Mouse (Mus musculus) embryonic facial prominence, embryonic 12.5 days (tissue): ENCODE measurements around the gene Fhdc1. TPM values are rescaled to one million over a fixed set of nuclear protein-coding genes. Genes with fewer than 3 reads are reported as not detected.

Experiments
- ATAC-seq: fragments of 200-750 bp; cut with Nextera tagmentation; 2 replicates; pipeline ENCODE4 v1.8.0; 2017; ENCODE audit not compliant: insufficient number of reproducible peaks, insufficient read depth, low FRiP score, low TSS enrichment
- H3K27ac ChIP-seq: fragments of 300-500 bp; sonication (generic); 2 replicates; pipeline ENCODE4 v1.5.1; 2016; ENCODE audit warnings: mild to moderate bottlenecking
- H3K27me3 ChIP-seq: fragments of 300-500 bp; sonication (generic); 2 replicates; pipeline ENCODE4 v1.6.1; 2016; ENCODE audit warnings: mild to moderate bottlenecking, moderate library complexity
- H3K36me3 ChIP-seq: fragments of 300-500 bp; sonication (generic); 2 replicates; pipeline ENCODE4 v1.6.1; 2016; ENCODE audit warnings: mild to moderate bottlenecking
- H3K4me1 ChIP-seq: fragments of 300-500 bp; sonication (generic); 2 replicates; pipeline ENCODE4 v1.6.1; 2016
- H3K4me2 ChIP-seq: fragments of 300-500 bp; sonication (generic); replicated peaks from 2 replicates; pipeline ENCODE4 v1.6.1; 2016; ENCODE audit warnings: mild to moderate bottlenecking, moderate library complexity
- H3K4me3 ChIP-seq: fragments of 300-500 bp; sonication (generic); 2 replicates; pipeline ENCODE4 v1.5.1; 2016; ENCODE audit warnings: mild to moderate bottlenecking
- H3K9ac ChIP-seq: fragments of 300-500 bp; sonication (generic); 2 replicates; pipeline ENCODE4 v1.6.1; 2016; ENCODE audit warnings: mild to moderate bottlenecking, moderate library complexity
- H3K9me3 ChIP-seq: fragments of 300-500 bp; sonication (generic); 2 replicates; pipeline ENCODE4 v1.6.1; 2016; ENCODE audit warnings: mild to moderate bottlenecking, moderate library complexity
- WGBS: fragments of 180-500 bp; shearing (Covaris S2); methylation state at CpG from one replicate; pipeline ENCODE4 v1.1.7; 2016; 5-methylcytosine and 5-hydroxymethylcytosine counted together
- polyA plus RNA-seq: library from polyadenylated mRNA; unstranded; fragments of >200 nt; fragmentation: Nextera tagmentation; extraction: Ambion mirVana; gene quantifications from 2 replicates; pipeline ENCODE4 v1.2.1, GENCODE M21; 2016

Gene Fhdc1
- 5.9 and 6.6 TPM in 2 replicates for polyA plus RNA-seq

DNA sequence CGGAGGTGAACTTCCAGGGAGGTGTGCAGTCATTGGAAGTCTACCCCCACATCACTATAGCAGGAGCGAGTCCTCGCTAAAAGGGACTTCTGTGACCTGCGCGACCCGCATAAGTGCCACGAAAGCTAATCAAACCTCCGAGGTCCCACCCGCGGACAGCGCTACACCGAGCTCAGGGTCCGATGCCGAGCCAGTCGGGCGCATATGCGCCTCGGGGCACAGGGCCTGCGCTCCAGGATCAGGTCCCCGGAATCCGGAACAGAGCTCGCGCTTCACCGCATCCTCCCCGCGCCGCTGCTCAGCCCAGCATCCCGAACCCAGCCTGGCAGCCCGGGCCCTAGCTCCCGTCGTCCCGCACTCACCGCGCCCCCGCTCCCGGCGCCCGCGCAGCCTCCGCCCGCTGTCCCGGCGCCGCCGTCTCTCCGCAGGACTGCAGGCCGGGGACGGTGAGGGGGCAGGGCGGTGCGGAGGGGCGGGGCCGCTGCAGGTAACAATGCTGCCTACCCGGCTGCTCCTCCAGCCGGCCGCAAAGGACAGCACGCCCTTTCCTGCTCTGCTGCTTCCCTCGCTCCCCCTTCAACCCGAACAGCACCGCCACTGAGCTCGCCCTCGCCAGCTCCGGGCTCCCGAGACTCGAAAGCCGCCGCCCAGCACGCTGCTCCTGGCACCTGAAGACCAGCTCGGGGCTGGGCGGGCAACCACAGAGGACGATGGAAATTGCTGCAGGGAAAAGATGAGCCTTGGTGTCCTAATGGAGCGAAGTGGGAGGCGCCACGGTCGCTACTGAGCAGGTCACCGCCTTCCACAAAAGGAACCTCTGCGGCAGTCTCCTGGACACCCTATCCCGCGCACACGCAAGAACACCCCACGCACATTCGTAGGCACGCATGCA lies at the start of gene Fhdc1:
Fhdc1 (minus strand) TSS at position 424 of the 892 bp plus-strand sequence.
- no peaks in the 10 kb centered on the region for H3K36me3 ChIP-seq
- peak within 1 kb of the TSS; percentile 59 for H3K4me3 ChIP-seq
- peak within 1 kb of the TSS; percentile 68 for H3K9ac ChIP-seq
- H3K9me3 ChIP-seq: no peaks in the 10 kb centered on the region
- peak; percentile 85 for ATAC-seq
- H3K4me1 ChIP-seq: peaks cover 19% of the 10 kb centered on the region
- H3K27ac ChIP-seq: peak within 1 kb of the TSS; percentile 60
- H3K4me2 ChIP-seq: peak within 1 kb of the TSS; percentile 97
- WGBS: under 1% methylated on average over 82 of the region's 82 CpGs
- H3K27me3 ChIP-seq: peaks cover 54% of the 10 kb centered on the region

DNA sequence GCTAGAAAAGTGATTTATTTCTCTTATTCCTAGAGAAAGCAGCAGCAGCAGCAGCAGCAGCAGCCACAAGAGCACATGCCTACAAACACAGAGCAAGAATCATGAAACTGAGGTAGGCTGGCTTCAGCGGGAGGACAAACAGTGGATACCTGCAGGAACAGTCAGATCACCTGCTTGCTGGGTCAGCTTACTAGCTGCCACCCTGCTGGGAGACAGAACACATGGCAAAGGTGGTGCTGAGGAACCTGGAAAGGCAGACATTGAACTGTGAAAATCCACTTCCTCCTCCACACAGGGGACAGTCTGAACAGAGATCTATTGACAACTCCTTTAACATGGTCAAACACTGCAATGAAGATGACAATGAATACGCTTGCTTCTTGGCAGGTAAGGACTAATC lies 48.8 kb upstream of the Fhdc1 start:
- Histone ChIP-seq H3K9me3 (no peaks in the 10 kb centered on the region), H3K4me1 (no peaks in the 10 kb centered on the region), H3K4me3 (no peak overlapping the region), H3K27me3 (no peaks in the 10 kb centered on the region), H3K4me2 (no peak overlapping the region), H3K9ac (no peak overlapping the region), H3K27ac (no peak overlapping the region), H3K36me3 (peaks cover 7% of the 10 kb centered on the region; the same call in 1 of the 2 replicates)
- 92% methylated on average over 2 of the region's 2 CpGs for WGBS
- ATAC-seq: no peak

DNA sequence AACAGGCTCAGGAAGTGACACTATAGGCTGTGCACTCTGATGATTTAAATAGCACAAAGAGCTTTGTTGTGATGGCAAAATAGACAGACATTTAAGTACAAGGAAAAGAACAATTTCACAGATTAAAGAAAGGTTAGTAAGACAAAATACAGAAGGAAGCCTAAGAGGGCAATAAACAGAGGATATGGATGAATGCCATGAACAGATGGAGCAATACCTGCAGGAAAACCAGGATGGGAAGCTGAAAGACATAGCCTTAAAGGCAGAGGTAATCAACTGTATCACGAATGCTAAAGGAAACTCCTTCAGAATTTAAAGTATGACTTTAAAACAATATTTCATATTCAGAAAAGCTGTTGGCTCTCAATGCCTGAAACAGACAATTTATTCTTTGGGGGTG lies 44.7 kb upstream of the Fhdc1 start:
- H3K4me3 ChIP-seq: no peak overlapping the region
- 90% methylated on average over 1 of the region's 1 CpGs for WGBS
- H3K27me3 ChIP-seq: no peaks in the 10 kb centered on the region
- H3K9ac ChIP-seq: no peak overlapping the region
- H3K4me2 ChIP-seq: no peak overlapping the region
- H3K4me1 ChIP-seq: no peaks in the 10 kb centered on the region
- peaks cover 7% of the 10 kb centered on the region; the same call in 1 of the 2 replicates for H3K36me3 ChIP-seq
- no peak for ATAC-seq
- H3K27ac ChIP-seq: no peak overlapping the region
- no peaks in the 10 kb centered on the region for H3K9me3 ChIP-seq

DNA sequence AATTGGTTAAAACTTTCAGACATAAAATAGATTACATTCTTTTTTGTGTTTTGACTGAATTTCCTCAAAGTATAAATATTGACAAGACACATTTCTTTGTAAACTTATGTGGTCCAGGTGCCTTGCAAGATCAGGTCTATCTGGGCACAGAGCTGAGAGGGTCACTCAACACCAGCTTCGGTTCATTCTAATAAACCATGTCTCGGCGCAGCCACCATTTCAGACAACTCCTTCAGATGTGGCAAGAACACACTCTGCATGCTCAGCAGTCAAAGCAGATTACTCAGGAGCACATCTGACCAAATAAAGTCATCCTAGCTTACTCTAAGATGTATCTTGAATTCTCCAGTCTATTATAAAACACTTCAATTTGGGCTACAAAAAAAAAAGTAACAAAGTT lies 35.9 kb upstream of the Fhdc1 start:
- ATAC-seq: no peak
- WGBS: 88% methylated on average over 3 of the region's 3 CpGs
- Histone ChIP-seq H3K36me3 (peaks cover 8% of the 10 kb centered on the region; the same call in 1 of the 2 replicates), H3K27ac (no peak overlapping the region), H3K9ac (no peak overlapping the region), H3K9me3 (no peaks in the 10 kb centered on the region), H3K4me2 (no peak overlapping the region), H3K27me3 (no peaks in the 10 kb centered on the region), H3K4me1 (no peaks in the 10 kb centered on the region), H3K4me3 (no peak overlapping the region)

DNA sequence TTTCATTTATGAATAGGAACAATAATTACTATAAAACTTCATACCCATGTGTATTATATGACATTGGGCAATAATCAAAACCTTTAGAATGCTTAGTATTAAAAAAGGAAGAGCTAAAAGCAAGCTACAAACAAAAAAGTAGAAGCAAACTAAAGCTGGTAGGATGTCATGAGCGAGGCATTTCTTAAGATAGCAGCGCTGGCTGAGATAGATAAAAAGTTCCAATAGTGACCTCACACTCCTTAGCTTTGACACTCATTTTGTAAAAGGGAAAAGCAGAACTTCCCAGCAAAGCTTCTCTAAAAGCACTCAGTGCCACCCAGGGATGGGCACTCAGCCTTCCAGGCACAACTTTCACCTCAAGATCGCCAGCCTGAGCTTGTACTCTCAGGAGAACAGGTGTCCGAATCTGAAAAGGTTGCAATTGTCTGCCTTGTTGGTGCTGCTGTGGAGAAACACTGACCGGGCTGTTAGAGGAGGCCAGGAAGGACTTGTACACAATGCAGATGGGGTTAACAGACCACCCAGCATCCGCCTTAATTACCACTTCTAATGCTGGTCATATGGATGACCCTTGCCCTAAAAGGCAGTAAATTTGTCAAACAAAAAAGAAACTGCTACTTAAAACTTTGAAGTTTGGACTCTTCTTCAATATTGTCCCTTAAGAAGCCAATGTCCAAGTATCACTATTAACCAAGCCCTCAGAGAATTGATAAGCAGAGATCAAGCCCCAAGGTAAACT lies 32.7 kb upstream of the Fhdc1 start:
- no peak overlapping the region for H3K9ac ChIP-seq
- H3K4me3 ChIP-seq: no peak overlapping the region
- H3K4me1 ChIP-seq: no peaks in the 10 kb centered on the region
- H3K36me3 ChIP-seq: peaks cover 8% of the 10 kb centered on the region; the same call in 1 of the 2 replicates
- 72% methylated on average over 6 of the region's 6 CpGs for WGBS
- ATAC-seq: no peak
- no peak overlapping the region for H3K4me2 ChIP-seq
- H3K27ac ChIP-seq: no peak overlapping the region
- H3K9me3 ChIP-seq: no peaks in the 10 kb centered on the region
- H3K27me3 ChIP-seq: no peaks in the 10 kb centered on the region

DNA sequence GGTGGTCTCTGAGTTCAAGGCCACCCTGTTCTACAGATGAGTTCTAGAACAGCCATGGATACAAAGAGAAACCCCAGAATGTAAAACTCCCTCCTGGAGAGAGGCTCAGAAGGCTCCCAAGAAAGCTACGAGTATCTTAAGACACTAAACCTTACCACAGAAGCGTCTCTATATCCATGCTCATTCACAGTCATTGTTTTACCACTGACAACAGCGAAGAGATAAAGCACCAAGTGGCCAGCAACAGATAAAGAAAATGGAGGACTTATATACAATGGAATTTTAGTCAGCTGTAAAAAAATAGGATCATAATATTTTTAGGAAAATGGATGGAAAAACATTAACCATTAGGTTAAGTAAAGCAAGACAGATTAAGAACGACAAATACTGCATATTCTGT lies 25.0 kb upstream of the Fhdc1 start:
- 88% methylated on average over 4 of the region's 4 CpGs for WGBS
- Histone ChIP-seq H3K4me1 (peaks cover 16% of the 10 kb centered on the region), H3K4me2 (no peak overlapping the region), H3K36me3 (peaks cover 11% of the 10 kb centered on the region; the same call in 1 of the 2 replicates), H3K27me3 (no peaks in the 10 kb centered on the region), H3K4me3 (no peak overlapping the region), H3K27ac (no peak overlapping the region), H3K9me3 (no peaks in the 10 kb centered on the region), H3K9ac (no peak overlapping the region)
- ATAC-seq: no peak

DNA sequence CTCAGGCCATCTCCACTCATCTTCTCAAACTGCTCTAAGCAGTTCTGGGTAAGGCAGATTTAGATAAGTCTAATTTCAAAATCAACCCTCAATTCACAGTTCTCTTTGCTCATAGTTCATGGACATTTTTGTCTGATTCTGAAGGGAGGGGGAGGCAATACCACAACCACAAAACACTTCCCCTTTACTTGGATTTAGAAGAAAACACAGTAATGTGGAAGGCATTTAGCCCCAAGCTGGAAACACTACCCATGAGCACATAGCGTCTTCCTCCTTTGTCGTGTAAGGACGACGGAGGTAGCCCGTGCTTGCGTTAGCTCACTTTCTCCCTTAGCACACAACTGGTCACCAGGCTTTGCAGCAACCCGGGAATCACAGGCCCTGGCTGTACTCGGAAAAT lies 24.1 kb upstream of the Fhdc1 start:
- H3K36me3 ChIP-seq: peaks cover 11% of the 10 kb centered on the region; the same call in 1 of the 2 replicates
- H3K4me3 ChIP-seq: no peak overlapping the region
- H3K27ac ChIP-seq: no peak overlapping the region
- no peak overlapping the region for H3K4me2 ChIP-seq
- peaks cover 16% of the 10 kb centered on the region for H3K4me1 ChIP-seq
- 91% methylated on average over 8 of the region's 8 CpGs for WGBS
- H3K9me3 ChIP-seq: no peaks in the 10 kb centered on the region
- H3K9ac ChIP-seq: no peak overlapping the region
- no peaks in the 10 kb centered on the region for H3K27me3 ChIP-seq
- ATAC-seq: no peak

DNA sequence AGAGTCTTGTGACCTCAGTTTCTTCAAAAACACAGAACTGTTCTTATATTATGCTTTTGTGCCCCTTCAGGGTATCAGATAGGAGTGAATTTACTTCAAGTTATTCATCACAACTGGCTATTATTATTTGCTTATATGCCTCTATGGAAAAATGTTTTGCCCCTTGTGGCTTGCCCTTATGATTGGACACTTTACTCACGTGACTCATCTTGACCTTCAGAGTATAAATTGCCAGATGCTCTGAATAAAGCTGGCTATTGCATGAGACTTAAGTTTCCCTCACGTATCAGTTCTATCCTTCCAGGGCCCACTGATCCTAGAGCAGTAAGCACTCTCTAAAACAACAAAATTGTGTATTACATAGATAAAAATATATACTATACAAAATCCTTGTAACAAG lies 21.9 kb upstream of the Fhdc1 start:
- 0 out of 2 replicates have a peak, but pooled peaks cover 6% of the 10 kb centered on the region for H3K36me3 ChIP-seq
- ATAC-seq: no peak
- no peak overlapping the region for H3K9ac ChIP-seq
- H3K4me2 ChIP-seq: no peak overlapping the region
- no peaks in the 10 kb centered on the region for H3K27me3 ChIP-seq
- H3K9me3 ChIP-seq: no peaks in the 10 kb centered on the region
- H3K27ac ChIP-seq: no peak overlapping the region
- peaks cover 16% of the 10 kb centered on the region for H3K4me1 ChIP-seq
- WGBS: 50% methylated on average over 2 of the region's 2 CpGs
- no peak overlapping the region for H3K4me3 ChIP-seq

DNA sequence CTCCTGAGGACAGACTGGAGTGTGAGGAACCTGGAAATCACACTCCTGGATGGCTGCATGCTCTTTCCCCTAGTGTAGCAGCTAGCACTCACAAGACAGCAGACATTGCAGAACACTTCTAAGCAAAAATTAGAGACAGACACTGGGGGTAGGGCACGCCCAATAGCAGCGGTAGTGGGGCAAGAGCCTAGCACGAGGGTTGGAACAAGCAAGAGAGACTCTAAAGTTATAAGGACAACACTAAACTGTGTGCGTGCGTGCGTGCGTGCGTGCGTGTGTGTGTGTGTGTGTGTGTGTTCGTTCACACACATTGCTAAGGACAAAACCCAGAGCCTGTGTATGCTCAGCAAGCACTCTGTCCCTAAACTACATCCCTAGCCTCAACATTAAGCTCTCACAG lies 20.3 kb upstream of the Fhdc1 start:
- Histone ChIP-seq H3K4me1 (peaks cover 16% of the 10 kb centered on the region), H3K9me3 (no peaks in the 10 kb centered on the region), H3K27ac (0 out of 2 replicates have a peak overlapping the region, but pooled peaks have one; percentile 3), H3K4me3 (no peak overlapping the region), H3K9ac (no peak overlapping the region), H3K4me2 (no peak overlapping the region), H3K36me3 (0 out of 2 replicates have a peak, but pooled peaks cover 6% of the 10 kb centered on the region), H3K27me3 (no peaks in the 10 kb centered on the region)
- 62% methylated on average over 10 of the region's 10 CpGs for WGBS
- no peak for ATAC-seq

DNA sequence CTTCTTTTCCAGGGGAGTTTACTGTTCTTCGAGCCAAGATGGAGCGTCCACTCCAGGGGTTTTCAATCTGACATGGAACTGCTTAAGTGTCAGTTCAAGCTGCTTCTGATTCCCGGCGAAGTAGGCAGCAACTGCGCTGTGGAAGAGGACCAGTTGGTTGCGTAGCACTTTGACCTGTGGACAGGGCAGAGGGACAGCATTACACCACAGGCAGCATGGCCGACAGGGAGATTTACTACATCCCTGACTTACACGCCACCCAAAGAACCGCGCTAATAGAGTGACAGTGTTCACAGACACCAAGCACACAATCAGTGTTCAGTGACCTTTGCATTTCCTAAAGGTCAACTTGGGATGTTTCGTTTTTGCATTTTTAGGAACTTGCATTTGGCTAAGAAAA lies 17.5 kb upstream of the Fhdc1 start:
- 74% methylated on average over 11 of the region's 11 CpGs for WGBS
- H3K27me3 ChIP-seq: no peaks in the 10 kb centered on the region
- ATAC-seq: no peak

DNA sequence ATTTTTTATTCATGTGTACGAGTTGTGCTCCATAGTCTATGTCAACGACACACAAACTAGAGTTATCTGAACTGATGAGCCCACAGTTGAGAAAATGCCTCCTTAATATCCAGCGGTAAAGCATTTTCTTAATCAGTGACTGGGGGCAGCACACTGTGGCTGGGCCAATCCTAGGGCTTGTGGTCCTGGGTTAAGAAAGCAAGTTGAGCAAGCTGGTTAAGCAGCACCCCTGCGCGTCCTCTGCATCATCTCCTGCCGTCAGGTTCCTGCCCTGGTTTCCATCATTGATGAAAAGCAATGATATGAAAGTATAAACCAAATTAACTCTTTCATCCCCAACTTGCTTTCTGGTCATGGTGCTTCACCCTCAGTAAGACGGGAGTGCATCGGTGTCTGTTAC lies 12.4 kb upstream of the Fhdc1 start:
- no peak overlapping the region for H3K4me3 ChIP-seq
- no peak overlapping the region for H3K27ac ChIP-seq
- no peaks in the 10 kb centered on the region for H3K27me3 ChIP-seq
- H3K9me3 ChIP-seq: no peaks in the 10 kb centered on the region
- ATAC-seq: no peak
- no peaks in the 10 kb centered on the region for H3K4me1 ChIP-seq
- no peak overlapping the region for H3K4me2 ChIP-seq
- 0 out of 2 replicates have a peak, but pooled peaks cover 4% of the 10 kb centered on the region for H3K36me3 ChIP-seq
- 87% methylated on average over 8 of the region's 8 CpGs for WGBS
- H3K9ac ChIP-seq: no peak overlapping the region

More for the DNA sequence above, 17.5 kb upstream of the Fhdc1 start:
- Histone ChIP-seq H3K36me3 (0 out of 2 replicates have a peak, but pooled peaks cover 4% of the 10 kb centered on the region), H3K4me1 (peaks cover 16% of the 10 kb centered on the region), H3K9me3 (no peaks in the 10 kb centered on the region), H3K9ac (no peak overlapping the region), H3K4me3 (no peak overlapping the region), H3K4me2 (no peak overlapping the region), H3K27ac (no peak overlapping the region)
